Mouse (Mus musculus): ENCODE measurements at regions not wholly inside any gene's neighbourhood (a gene's known extent, or its start where the extent isn't known, plus 50 kb on each side); places are given as distances from the start of the nearest gene placed in this dataset.

DNA sequence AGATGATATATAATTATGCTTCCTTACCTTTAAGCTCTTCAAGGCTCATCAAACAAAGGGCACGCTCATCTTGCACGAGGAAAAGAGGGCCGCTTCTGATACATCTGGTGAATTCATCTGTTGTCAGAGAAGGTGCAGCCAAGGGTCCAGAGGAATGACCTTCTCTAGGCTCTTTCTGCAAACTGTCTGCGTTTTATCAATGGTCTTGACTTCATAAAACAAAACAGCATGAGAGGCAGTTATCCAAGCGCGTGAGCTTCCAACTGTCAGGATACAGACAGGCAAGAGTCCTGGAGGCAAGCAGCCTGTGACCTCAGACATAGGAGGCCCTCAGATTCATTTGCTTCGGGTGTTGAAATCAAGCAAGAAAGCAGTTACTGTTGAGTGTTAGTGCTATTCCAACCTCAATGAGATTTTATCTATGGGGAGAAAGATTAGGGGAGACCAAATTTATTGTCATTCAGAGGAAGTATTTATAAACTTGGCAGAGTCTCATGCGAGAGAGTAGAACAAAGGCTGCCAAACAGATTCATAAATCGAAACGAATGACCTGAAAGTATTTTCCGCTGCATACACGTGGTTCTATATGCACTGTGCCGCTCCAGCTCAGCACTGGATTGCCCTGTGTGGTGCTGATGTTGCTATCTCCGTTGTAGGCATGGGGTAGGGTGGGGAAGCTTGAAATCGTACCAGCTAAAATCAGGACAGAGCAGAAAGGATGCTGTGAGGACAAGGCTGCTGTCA lies 107.2 kb upstream of the Vangl1 start:
- Histone ChIP-seq H3K9ac (no peak overlapping the region), H3K9me3 (no peaks in the 10 kb centered on the region), H3K4me3 (no peak overlapping the region), H3K27ac (no peak overlapping the region), H3K27me3 (peaks cover 39% of the 10 kb centered on the region), H3K36me3 (no peaks in the 10 kb centered on the region), H3K4me1 (peaks cover 7% of the 10 kb centered on the region), H3K4me2 (no peak overlapping the region)
- peak; percentile 83 for ATAC-seq (ENCODE audit: borderline replicate concordance, extremely low read depth, low FRiP score, low TSS enrichment)
- WGBS: 33% methylated on average over 15 of the region's 15 CpGs

DNA sequence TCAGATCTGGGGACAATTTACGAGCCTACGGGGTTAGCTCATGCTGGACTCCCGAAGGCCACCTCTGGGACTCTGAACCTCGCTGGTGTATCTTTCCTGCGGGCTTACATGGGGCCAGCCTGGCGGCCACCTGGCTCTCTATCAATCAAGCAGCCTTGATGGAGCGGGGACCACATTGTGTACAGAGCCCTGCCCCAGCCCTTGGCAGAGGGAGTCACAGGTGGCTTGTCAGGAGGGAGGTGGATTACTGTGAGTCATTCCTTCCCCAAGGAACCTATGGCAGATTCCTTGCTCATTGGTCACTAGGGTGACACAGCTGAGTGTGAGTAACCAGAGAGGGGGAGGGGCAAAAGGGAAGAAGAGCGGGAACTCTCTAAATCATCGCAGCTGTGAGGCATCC lies 105.8 kb upstream of the Vangl1 start:
- peaks cover 7% of the 10 kb centered on the region for H3K4me1 ChIP-seq
- H3K9me3 ChIP-seq: no peaks in the 10 kb centered on the region
- H3K9ac ChIP-seq: no peak overlapping the region
- 53% methylated on average over 9 of the region's 9 CpGs for WGBS
- no peak for ATAC-seq (ENCODE audit: borderline replicate concordance, extremely low read depth, low FRiP score, low TSS enrichment)
- no peak overlapping the region for H3K4me2 ChIP-seq
- no peaks in the 10 kb centered on the region for H3K36me3 ChIP-seq
- peaks cover 38% of the 10 kb centered on the region for H3K27me3 ChIP-seq
- no peak overlapping the region for H3K4me3 ChIP-seq
- H3K27ac ChIP-seq: no peak overlapping the region

GRCm38 (mm10) chr3:102309756-102310155 lies 105.3 kb upstream of the Vangl1 start:
- H3K27me3 ChIP-seq: peaks cover 38% of the 10 kb centered on the region; the same call in 1 of the 2 replicates
- peaks cover 7% of the 10 kb centered on the region for H3K4me1 ChIP-seq
- H3K27ac ChIP-seq: no peak overlapping the region
- ATAC-seq (ENCODE audit: borderline replicate concordance, extremely low read depth, low FRiP score, low TSS enrichment): 0 out of 2 replicates have a peak, but pooled peaks have one; percentile 40
- no peak overlapping the region for H3K9ac ChIP-seq
- no peak overlapping the region for H3K4me3 ChIP-seq
- no peak overlapping the region for H3K4me2 ChIP-seq
- 21% methylated on average over 9 of the region's 9 CpGs for WGBS
- no peaks in the 10 kb centered on the region for H3K9me3 ChIP-seq
- H3K36me3 ChIP-seq: no peaks in the 10 kb centered on the region

DNA sequence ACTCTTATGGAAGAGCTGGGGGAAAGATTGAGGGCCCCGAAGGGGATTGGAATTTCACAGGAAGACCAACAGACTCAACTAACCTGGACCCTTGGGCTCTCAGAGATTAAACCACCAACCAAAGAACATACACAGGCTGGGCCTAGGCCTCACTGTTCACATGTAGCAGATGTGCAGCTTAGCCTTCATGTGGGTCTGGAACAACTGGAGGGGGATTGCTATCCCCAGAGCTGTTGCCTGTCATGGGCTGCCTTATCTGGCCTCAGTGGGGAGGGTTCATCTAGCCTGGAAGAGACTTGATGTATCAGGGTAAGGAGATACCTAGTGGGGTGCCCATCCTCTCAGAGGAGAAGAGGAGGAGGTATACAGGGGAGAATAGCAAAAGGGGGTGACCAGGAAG lies 103.2 kb upstream of the Vangl1 start:
- H3K36me3 ChIP-seq: no peaks in the 10 kb centered on the region
- no peak overlapping the region for H3K4me3 ChIP-seq
- 50% methylated on average over 1 of the region's 1 CpGs for WGBS
- no peak overlapping the region for H3K9ac ChIP-seq
- peaks cover 22% of the 10 kb centered on the region; the same call in 1 of the 2 replicates for H3K27me3 ChIP-seq
- H3K4me2 ChIP-seq: no peak overlapping the region
- no peak for ATAC-seq (ENCODE audit: borderline replicate concordance, extremely low read depth, low FRiP score, low TSS enrichment)
- H3K27ac ChIP-seq: no peak overlapping the region
- H3K4me1 ChIP-seq: peaks cover 7% of the 10 kb centered on the region
- H3K9me3 ChIP-seq: no peaks in the 10 kb centered on the region

DNA sequence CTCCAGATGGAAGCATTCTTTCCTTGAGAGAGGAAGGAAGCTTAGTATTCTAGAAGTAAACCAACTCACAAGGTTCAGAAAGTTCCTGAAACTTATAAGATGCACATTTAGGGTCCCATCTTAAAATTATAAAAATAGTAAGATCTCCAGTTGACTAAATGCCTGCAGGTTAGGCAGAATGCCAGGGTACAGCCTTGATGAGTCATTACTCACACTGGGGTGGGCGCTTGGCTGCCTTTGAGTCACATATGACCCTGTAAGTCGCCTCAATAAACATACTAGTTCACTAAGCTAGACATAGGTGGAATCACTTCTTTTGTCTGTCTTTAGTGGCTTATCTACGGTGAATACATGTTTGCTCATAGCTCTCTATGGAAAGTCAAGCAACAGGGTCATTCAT lies 87.9 kb upstream of the Vangl1 start:
- no peak overlapping the region for H3K9ac ChIP-seq

DNA sequence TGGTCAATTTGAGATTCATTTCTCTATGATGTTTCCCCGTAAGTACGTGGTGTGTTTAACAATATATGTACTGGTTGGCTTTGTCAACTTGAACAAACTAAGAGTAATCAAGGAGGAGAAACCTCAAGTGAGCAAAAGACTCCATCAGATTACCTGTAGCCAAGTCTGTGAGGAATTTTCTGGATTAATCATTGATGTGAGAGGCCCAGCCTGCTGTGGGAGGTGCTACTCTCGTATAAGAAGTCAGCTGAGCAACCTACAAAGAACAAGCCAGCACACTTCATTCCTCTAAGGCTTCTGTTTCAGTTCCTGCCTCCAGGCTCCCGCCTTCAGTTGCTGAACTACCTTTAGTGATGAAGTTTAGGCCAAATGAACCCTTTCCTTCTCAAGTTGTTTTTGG lies 77.5 kb upstream of the Vangl1 start:
- Histone ChIP-seq H3K4me3 (no peak overlapping the region), H3K4me2 (no peak overlapping the region), H3K27ac (no peak overlapping the region), H3K4me1 (no peaks in the 10 kb centered on the region), H3K9ac (no peak overlapping the region), H3K27me3 (no peaks in the 10 kb centered on the region), H3K36me3 (no peaks in the 10 kb centered on the region), H3K9me3 (no peaks in the 10 kb centered on the region)
- no peak for ATAC-seq (ENCODE audit: borderline replicate concordance, extremely low read depth, low FRiP score, low TSS enrichment)
- 62% methylated on average over 4 of the region's 4 CpGs for WGBS

More for the DNA sequence above, 87.9 kb upstream of the Vangl1 start:
- H3K4me3 ChIP-seq: no peak overlapping the region
- no peaks in the 10 kb centered on the region for H3K4me1 ChIP-seq
- H3K4me2 ChIP-seq: no peak overlapping the region
- ATAC-seq (ENCODE audit: borderline replicate concordance, extremely low read depth, low FRiP score, low TSS enrichment): no peak
- H3K9me3 ChIP-seq: no peaks in the 10 kb centered on the region
- H3K36me3 ChIP-seq: no peaks in the 10 kb centered on the region
- no peaks in the 10 kb centered on the region for H3K27me3 ChIP-seq
- no peak overlapping the region for H3K27ac ChIP-seq
- WGBS: 74% methylated on average over 3 of the region's 3 CpGs

DNA sequence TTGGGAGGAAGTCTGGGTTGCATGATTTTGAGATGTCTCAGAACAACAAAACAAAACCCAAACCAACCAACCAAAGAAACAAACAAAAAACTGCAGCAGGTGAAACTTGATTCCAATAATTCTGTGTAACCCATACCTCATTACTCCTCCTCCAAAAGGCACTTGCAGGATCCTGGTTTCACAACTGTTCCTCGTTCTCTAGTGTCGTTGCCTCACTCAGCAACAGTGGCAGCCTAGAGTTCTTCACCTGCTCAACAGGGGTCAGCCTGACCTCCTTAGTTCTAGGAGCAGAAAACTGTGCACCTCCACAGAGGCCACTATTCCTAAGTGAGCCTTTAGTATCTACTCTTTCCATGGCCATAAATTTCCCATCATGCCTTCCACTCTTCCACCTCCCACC lies 72.3 kb upstream of the Vangl1 start:
- no peaks in the 10 kb centered on the region for H3K27me3 ChIP-seq
- no peak for ATAC-seq (ENCODE audit: borderline replicate concordance, extremely low read depth, low FRiP score, low TSS enrichment)
- H3K36me3 ChIP-seq: no peaks in the 10 kb centered on the region
- H3K9me3 ChIP-seq: no peaks in the 10 kb centered on the region
- H3K4me3 ChIP-seq: no peak overlapping the region
- no peak overlapping the region for H3K27ac ChIP-seq
- 85% methylated on average over 2 of the region's 2 CpGs for WGBS
- no peak overlapping the region for H3K4me2 ChIP-seq
- peaks cover 20% of the 10 kb centered on the region for H3K4me1 ChIP-seq
- no peak overlapping the region for H3K9ac ChIP-seq

- H3K9ac ChIP-seq: no peak overlapping the region
- H3K9me3 ChIP-seq: no peaks in the 10 kb centered on the region
- no peaks in the 10 kb centered on the region for H3K36me3 ChIP-seq
- ATAC-seq (ENCODE audit: borderline replicate concordance, extremely low read depth, low FRiP score, low TSS enrichment): peak; percentile 69; the same call in 1 of the 2 replicates
- H3K4me1 ChIP-seq: peaks cover 20% of the 10 kb centered on the region
- H3K4me3 ChIP-seq: no peak overlapping the region
- 53% methylated on average over 2 of the region's 2 CpGs for WGBS
- H3K27me3 ChIP-seq: no peaks in the 10 kb centered on the region
- H3K4me2 ChIP-seq: no peak overlapping the region
- H3K27ac ChIP-seq: peak overlapping the region; percentile 32; the same call in 1 of the 2 replicates
Measured at GRCm38 (mm10) chr3:102276283-102276682, 71.8 kb upstream of the Vangl1 start.

GRCm38 (mm10) chr3:102275256-102276022 lies 70.9 kb upstream of the Vangl1 start:
- H3K9ac ChIP-seq: no peak overlapping the region
- no peak overlapping the region for H3K4me3 ChIP-seq
- no peaks in the 10 kb centered on the region for H3K36me3 ChIP-seq
- ATAC-seq (ENCODE audit: borderline replicate concordance, extremely low read depth, low FRiP score, low TSS enrichment): peak; percentile 49
- H3K9me3 ChIP-seq: no peaks in the 10 kb centered on the region
- H3K27me3 ChIP-seq: no peaks in the 10 kb centered on the region
- no peak overlapping the region for H3K4me2 ChIP-seq
- peak overlapping the region; percentile 32 for H3K27ac ChIP-seq
- WGBS: 36% methylated on average over 7 of the region's 7 CpGs
- peaks cover 20% of the 10 kb centered on the region for H3K4me1 ChIP-seq

GRCm38 (mm10) chr3:102270779-102271178 lies 66.3 kb upstream of the Vangl1 start:
- no peaks in the 10 kb centered on the region for H3K27me3 ChIP-seq
- H3K9me3 ChIP-seq: no peaks in the 10 kb centered on the region
- H3K4me2 ChIP-seq: no peak overlapping the region
- 91% methylated on average over 6 of the region's 6 CpGs for WGBS
- H3K4me1 ChIP-seq: peaks cover 13% of the 10 kb centered on the region
- H3K9ac ChIP-seq: no peak overlapping the region
- no peak for ATAC-seq (ENCODE audit: borderline replicate concordance, extremely low read depth, low FRiP score, low TSS enrichment)
- H3K4me3 ChIP-seq: no peak overlapping the region
- H3K27ac ChIP-seq: no peak overlapping the region
- H3K36me3 ChIP-seq: no peaks in the 10 kb centered on the region

DNA sequence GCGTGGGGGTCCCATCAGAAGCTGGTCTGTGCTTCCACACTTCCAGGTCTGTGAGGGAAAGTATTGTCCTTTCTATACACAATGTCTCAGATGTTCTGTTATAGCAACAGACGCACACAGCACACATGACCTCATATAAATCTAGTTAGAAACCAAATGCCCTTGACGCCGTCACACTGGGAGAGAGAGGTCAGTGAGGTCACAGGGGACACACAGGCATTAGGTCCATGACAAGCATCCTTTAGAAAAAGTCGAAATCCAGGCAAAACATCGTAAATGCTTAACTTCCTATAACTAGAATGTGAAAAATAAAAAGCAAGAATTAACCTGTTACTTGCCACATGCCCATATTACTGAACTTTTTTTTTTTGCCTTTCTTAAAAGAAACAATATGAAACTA lies 65.8 kb upstream of the Vangl1 start:
- Histone ChIP-seq H3K4me3 (no peak overlapping the region), H3K9me3 (no peaks in the 10 kb centered on the region), H3K9ac (no peak overlapping the region), H3K4me2 (no peak overlapping the region), H3K27ac (no peak overlapping the region), H3K27me3 (no peaks in the 10 kb centered on the region), H3K36me3 (no peaks in the 10 kb centered on the region), H3K4me1 (peaks cover 7% of the 10 kb centered on the region)
- 64% methylated on average over 6 of the region's 6 CpGs for WGBS
- no peak for ATAC-seq (ENCODE audit: borderline replicate concordance, extremely low read depth, low FRiP score, low TSS enrichment)

- 0 out of 2 replicates have a peak, but pooled peaks cover 3% of the 10 kb centered on the region for H3K27me3 ChIP-seq
- H3K36me3 ChIP-seq: no peaks in the 10 kb centered on the region
- no peak overlapping the region for H3K4me2 ChIP-seq
- no peak for ATAC-seq (ENCODE audit: borderline replicate concordance, extremely low read depth, low FRiP score, low TSS enrichment)
- WGBS: 69% methylated on average over 9 of the region's 9 CpGs
- no peak overlapping the region for H3K9ac ChIP-seq
- no peaks in the 10 kb centered on the region for H3K4me1 ChIP-seq
- no peaks in the 10 kb centered on the region for H3K9me3 ChIP-seq
- no peak overlapping the region for H3K4me3 ChIP-seq
- no peak overlapping the region for H3K27ac ChIP-seq
Measured at GRCm38 (mm10) chr3:102266136-102266535, 61.6 kb upstream of the Vangl1 start.

Data from lung, embryonic 15.5 days (tissue).